Mouse (Mus musculus) right cerebral cortex, postnatal 36 days (tissue): ENCODE data around the gene Fam222a.

Experiments used
- DNase-seq, 2 experiments: peaks; one replicate each; pipeline ENCODE4 v3.0.0; 2022; ENCODE audit warnings: low spot score in 2 of 2, mixed read lengths in 1 of 2

Gene Fam222a

GRCm38 (mm10) chr5:114557765-114558731, 9.8 kb upstream of the Fam222a start:
- no peak for DNase-seq

- DNase-seq, result no peak
Observed at GRCm38 (mm10) chr5:114560533-114560936, 7.3 kb upstream of the Fam222a start.

- DNase-seq, result no peak
Observed at GRCm38 (mm10) chr5:114560965-114561364, 6.9 kb upstream of the Fam222a start.

GRCm38 (mm10) chr5:114563994-114564393, 3.8 kb upstream of the Fam222a start:
- no peak for DNase-seq

GRCm38 (mm10) chr5:114565305-114565704, 2.5 kb upstream of the Fam222a start:
- DNase-seq, result no peak

GRCm38 (mm10) chr5:114565751-114566150, 2.1 kb upstream of the Fam222a start:
- DNase-seq, result no peak

GRCm38 (mm10) chr5:114566461-114566860, 1.4 kb upstream of the Fam222a start:
- no peak for DNase-seq

- DNase-seq, result peak; percentile 92 to 94
Observed at GRCm38 (mm10) chr5:114567075-114567517, 720 bp upstream of the Fam222a start.

- DNase-seq, result no peak
Observed at GRCm38 (mm10) chr5:114568818-114569217, 1.0 kb downstream of the Fam222a start.

- DNase-seq, result peak; percentile 79 to 81
Observed at GRCm38 (mm10) chr5:114569918-114570670, 2.3 kb downstream of the Fam222a start.

GRCm38 (mm10) chr5:114570791-114571450, 3.1 kb downstream of the Fam222a start:
- no peak for DNase-seq

GRCm38 (mm10) chr5:114571451-114572030, 3.7 kb downstream of the Fam222a start:
- DNase-seq, result no peak

- DNase-seq, result no peak
Observed at GRCm38 (mm10) chr5:114572997-114573396, 5.2 kb downstream of the Fam222a start.

GRCm38 (mm10) chr5:114573920-114574628, 6.3 kb downstream of the Fam222a start:
- no peak for DNase-seq

GRCm38 (mm10) chr5:114575010-114575409, 7.2 kb downstream of the Fam222a start:
- no peak for DNase-seq

- DNase-seq, result no peak
Observed at GRCm38 (mm10) chr5:114575530-114575929, 7.7 kb downstream of the Fam222a start.

GRCm38 (mm10) chr5:114575986-114576605, 8.3 kb downstream of the Fam222a start:
- DNase-seq, result peak in 1 of 2 experiments; percentile 50

GRCm38 (mm10) chr5:114578361-114578760, 10.5 kb downstream of the Fam222a start:
- no peak for DNase-seq

GRCm38 (mm10) chr5:114579714-114580357, 12.0 kb downstream of the Fam222a start:
- DNase-seq, result peak in 1 of 2 experiments; percentile 55

- no peak for DNase-seq
Observed at GRCm38 (mm10) chr5:114581486-114581885, 13.7 kb downstream of the Fam222a start.
